Mouse (Mus musculus): ENCODE measurements around the gene Frs2. TPM values are rescaled to one million over a fixed set of nuclear protein-coding genes. Genes with fewer than 3 reads are reported as not detected.
A peak's percentile ranks its signal among the peaks of the same experiment; 100 is the strongest.

Frs2 gene
- total and polyA plus RNA-seq, 2 experiments: 7.4 to 11.1 TPM

- WGBS: 1% methylated on average over 68 of the region's 68 CpGs
- peaks cover 4% of the 10 kb centered on the region for H3K4me1 ChIP-seq (ENCODE audit: control insufficient read depth, insufficient read depth, low read length)
These were observed 84.9 kb downstream of the Frs2 start, which contains the start of gene Cct2 for GRCm38 (mm10) chr10:117063254-117064021. TSS of gene Cct2 (minus strand) at chr10:117063814.

GRCm38 (mm10) chr10:117062894-117063253 lies 85.5 kb downstream of the Frs2 start:
- no peaks in the 10 kb centered on the region for H3K27me3 ChIP-seq (ENCODE audit: control insufficient read depth, insufficient read depth, low read length)
- H3K9ac ChIP-seq (ENCODE audit: low read depth, low read length): peak overlapping the region; percentile 52
- peaks cover 35% of the 10 kb centered on the region for H3K36me3 ChIP-seq (ENCODE audit: control insufficient read depth, insufficient read depth, low read length)
- WGBS: 3% methylated on average over 15 of the region's 15 CpGs
- TF ChIP-seq POLR2A (IDR thresholded peaks at IDR 0.05; ENCODE audit: extremely low read depth, insufficient read depth, low read length): no peak
- TF ChIP-seq CTCF (IDR thresholded peaks at IDR 0.05; ENCODE audit: low read depth, low read length): no peak
- H3K27ac ChIP-seq (replicated peaks; ENCODE audit: insufficient read depth, low read depth, low read length): no peak overlapping the region
- peak overlapping the region; percentile 98 for H3K4me3 ChIP-seq (ENCODE audit: insufficient read depth, low read depth, low read length)
- peaks cover 8% of the 10 kb centered on the region; the same call in 1 of the 2 replicates for H3K79me2 ChIP-seq (ENCODE audit: control insufficient read depth, insufficient read depth, low read length)
- no peak for DNase-seq (ENCODE audit: extremely low read depth, low read depth, low spot score)
- peaks cover 4% of the 10 kb centered on the region for H3K4me1 ChIP-seq (ENCODE audit: control insufficient read depth, insufficient read depth, low read length)

More at GRCm38 (mm10) chr10:117063254-117064021, 84.9 kb downstream of the Frs2 start, which contains the start of gene Cct2:
- Histone ChIP-seq H3K27ac (replicated peaks; ENCODE audit: insufficient read depth, low read depth, low read length) (peak within 1 kb of the TSS; percentile 82), H3K79me2 (ENCODE audit: control insufficient read depth, insufficient read depth, low read length) (peaks cover 8% of the 10 kb centered on the region; the same call in 1 of the 2 replicates), H3K9ac (ENCODE audit: low read depth, low read length) (peak within 1 kb of the TSS; percentile 95), H3K4me3 (ENCODE audit: insufficient read depth, low read depth, low read length) (peak within 1 kb of the TSS; percentile 98), H3K27me3 (ENCODE audit: control insufficient read depth, insufficient read depth, low read length) (no peaks in the 10 kb centered on the region), H3K36me3 (ENCODE audit: control insufficient read depth, insufficient read depth, low read length) (peaks cover 31% of the 10 kb centered on the region)
- DNase-seq (ENCODE audit: extremely low read depth, low read depth, low spot score): peak; percentile 76
- TF ChIP-seq POLR2A (IDR thresholded peaks at IDR 0.05; ENCODE audit: extremely low read depth, insufficient read depth, low read length) (peak; percentile 37; the same call in 1 of the 2 replicates), CTCF (IDR thresholded peaks at IDR 0.05; ENCODE audit: low read depth, low read length) (no peak)

DNA sequence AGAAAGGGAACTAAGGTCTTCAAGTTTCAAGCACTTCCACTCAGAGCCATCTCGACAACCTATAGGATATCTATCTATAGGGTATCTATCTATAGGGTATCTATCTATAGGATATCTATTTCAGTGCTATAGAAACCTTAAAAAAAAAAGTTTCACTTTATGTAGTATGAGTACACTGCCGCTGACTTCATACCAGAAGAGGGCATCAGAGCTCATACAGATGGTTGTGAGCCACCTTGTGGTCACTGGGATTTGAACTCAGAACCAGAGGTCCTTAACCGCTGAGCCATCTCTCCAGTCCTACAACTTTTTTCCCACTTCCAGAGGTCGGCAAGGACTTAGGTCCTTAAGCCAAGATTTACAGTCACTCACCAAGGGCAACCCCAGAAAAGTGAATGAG lies 92.7 kb downstream of the Frs2 start:
- Histone ChIP-seq H3K27me3 (ENCODE audit: control insufficient read depth, insufficient read depth, low read length) (no peaks in the 10 kb centered on the region), H3K79me2 (ENCODE audit: control insufficient read depth, insufficient read depth, low read length) (no peaks in the 10 kb centered on the region), H3K4me3 (ENCODE audit: insufficient read depth, low read depth, low read length) (no peak overlapping the region), H3K27ac (replicated peaks; ENCODE audit: insufficient read depth, low read depth, low read length) (no peak overlapping the region), H3K9ac (ENCODE audit: low read depth, low read length) (no peak overlapping the region), H3K36me3 (ENCODE audit: control insufficient read depth, insufficient read depth, low read length) (peaks cover 86% of the 10 kb centered on the region), H3K4me1 (ENCODE audit: control insufficient read depth, insufficient read depth, low read length) (no peaks in the 10 kb centered on the region)
- TF ChIP-seq CTCF (IDR thresholded peaks at IDR 0.05; ENCODE audit: low read depth, low read length): no peak
- TF ChIP-seq POLR2A (IDR thresholded peaks at IDR 0.05; ENCODE audit: extremely low read depth, insufficient read depth, low read length): no peak
- DNase-seq (ENCODE audit: extremely low read depth, low read depth, low spot score): no peak
- WGBS: 90% methylated on average over 4 of the region's 4 CpGs

DNA sequence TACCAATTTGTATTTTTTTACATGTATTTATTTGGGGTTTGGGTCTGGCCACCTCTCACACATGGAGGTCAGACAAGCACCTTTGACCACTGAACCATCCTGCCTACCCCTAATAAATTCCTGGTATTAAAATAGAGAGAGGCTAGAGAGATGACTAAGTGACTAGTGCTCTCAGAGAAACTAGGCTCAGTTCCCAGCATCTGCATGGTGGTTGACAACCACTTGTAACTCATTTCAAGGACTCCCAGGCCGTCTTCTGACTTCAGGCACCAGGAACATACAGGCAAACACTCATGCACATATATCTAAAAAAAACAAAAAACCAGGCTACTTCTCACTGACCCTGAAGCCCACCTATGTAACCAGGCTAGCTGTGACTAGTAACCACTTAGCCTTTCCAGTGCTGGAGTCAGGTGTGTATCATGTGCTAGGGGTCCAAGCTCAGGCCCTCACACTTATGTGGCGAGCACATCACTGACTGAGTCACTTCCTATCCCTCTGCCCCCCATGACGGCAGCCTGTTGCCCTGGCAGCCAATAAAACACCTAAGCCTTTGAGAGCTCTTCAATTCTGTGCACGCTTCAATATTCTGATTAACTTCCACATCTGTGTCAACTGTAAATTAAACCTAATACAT lies 98.3 kb downstream of the Frs2 start:
- 85% methylated on average over 4 of the region's 4 CpGs for WGBS
- Histone ChIP-seq H3K27me3 (ENCODE audit: control insufficient read depth, insufficient read depth, low read length) (no peaks in the 10 kb centered on the region), H3K36me3 (ENCODE audit: control insufficient read depth, insufficient read depth, low read length) (peaks cover 48% of the 10 kb centered on the region), H3K4me1 (ENCODE audit: control insufficient read depth, insufficient read depth, low read length) (no peaks in the 10 kb centered on the region), H3K27ac (replicated peaks; ENCODE audit: insufficient read depth, low read depth, low read length) (no peak overlapping the region), H3K79me2 (ENCODE audit: control insufficient read depth, insufficient read depth, low read length) (no peaks in the 10 kb centered on the region), H3K9ac (ENCODE audit: low read depth, low read length) (no peak overlapping the region), H3K4me3 (ENCODE audit: insufficient read depth, low read depth, low read length) (no peak overlapping the region)
- DNase-seq (ENCODE audit: extremely low read depth, low read depth, low spot score): no peak
- no peak for TF ChIP-seq CTCF (IDR thresholded peaks at IDR 0.05; ENCODE audit: low read depth, low read length)

- Histone ChIP-seq H3K36me3 (ENCODE audit: control insufficient read depth, insufficient read depth, low read length) (peaks cover 40% of the 10 kb centered on the region), H3K4me1 (ENCODE audit: control insufficient read depth, insufficient read depth, low read length) (no peaks in the 10 kb centered on the region), H3K79me2 (ENCODE audit: control insufficient read depth, insufficient read depth, low read length) (no peaks in the 10 kb centered on the region), H3K9ac (ENCODE audit: low read depth, low read length) (no peak overlapping the region), H3K27ac (replicated peaks; ENCODE audit: insufficient read depth, low read depth, low read length) (no peak overlapping the region), H3K4me3 (ENCODE audit: insufficient read depth, low read depth, low read length) (no peak overlapping the region), H3K27me3 (ENCODE audit: control insufficient read depth, insufficient read depth, low read length) (no peaks in the 10 kb centered on the region)
- WGBS: 90% methylated on average over 4 of the region's 4 CpGs
- no peak for DNase-seq (ENCODE audit: extremely low read depth, low read depth, low spot score)
- TF ChIP-seq POLR2A (IDR thresholded peaks at IDR 0.05; ENCODE audit: extremely low read depth, insufficient read depth, low read length) (no peak), CTCF (IDR thresholded peaks at IDR 0.05; ENCODE audit: low read depth, low read length) (no peak)
These were observed 99.1 kb downstream of the Frs2 start for GRCm38 (mm10) chr10:117049253-117049652.
